Mouse (Mus musculus): ENCODE results near the gene Coro1c.

GRCm38 (mm10) chr5:113842244-113842643, 66.3 kb downstream of the Coro1c start:
- TF ChIP-seq POLR2A (IDR thresholded peaks at IDR 0.05; ENCODE audit: control insufficient read depth, low read depth, low read length) (no peak), CTCF (IDR thresholded peaks at IDR 0.05; ENCODE audit: control insufficient read depth, insufficient read depth, insufficient replicate concordance, low read depth, low read length) (no peak)

Measured in testis, adult 2 months (tissue).